Mouse (Mus musculus): ENCODE data around the gene Gm45785. TPM values are rescaled to one million over a fixed set of nuclear protein-coding genes. Genes with fewer than 3 reads are reported as not detected.

The Gm45785 gene
- polyA plus RNA-seq, 1 experiment, result 0.46 TPM

GRCm38 (mm10) chr7:140882469-140882803 lies 26.3 kb upstream of the Gm45785 start:
- Histone ChIP-seq H3K27ac (ENCODE audit: insufficient read depth, low read length) (no peak overlapping the region), H3K4me1 (ENCODE audit: control insufficient read depth, insufficient read depth, low read length) (peaks cover 2% of the 10 kb centered on the region; the same call in 1 of the 2 replicates), H3K4me3 (ENCODE audit: insufficient read depth, low read length) (peak overlapping the region; percentile 68)
- TF ChIP-seq CTCF (IDR thresholded peaks at IDR 0.05; ENCODE audit: extremely low read depth, insufficient read depth, low read length) (no peak), POLR2A (IDR thresholded peaks at IDR 0.05; ENCODE audit: extremely low read depth, insufficient read depth, low read length) (no peak)

GRCm38 (mm10) chr7:140881696-140882468 lies 25.8 kb upstream of the Gm45785 start, which contains the start of the genes Psmd13 and Sirt3:
TSS of gene Psmd13 (plus strand) at chr7:140881968.
TSS of gene Sirt3 (minus strand) at chr7:140882309.
- peak within 1 kb of the TSS; percentile 68 for H3K4me3 ChIP-seq (ENCODE audit: insufficient read depth, low read length)
- peaks cover 2% of the 10 kb centered on the region; the same call in 1 of the 2 replicates for H3K4me1 ChIP-seq (ENCODE audit: control insufficient read depth, insufficient read depth, low read length)
- TF ChIP-seq CTCF (IDR thresholded peaks at IDR 0.05; ENCODE audit: extremely low read depth, insufficient read depth, low read length) (no peak), POLR2A (IDR thresholded peaks at IDR 0.05; ENCODE audit: extremely low read depth, insufficient read depth, low read length) (peak; percentile 76)
- peak within 1 kb of the TSS; percentile 13; the same call in 1 of the 2 replicates for H3K27ac ChIP-seq (ENCODE audit: insufficient read depth, low read length)

GRCm38 (mm10) chr7:140880865-140881515 lies 24.9 kb upstream of the Gm45785 start:
- TF ChIP-seq POLR2A (IDR thresholded peaks at IDR 0.05; ENCODE audit: extremely low read depth, insufficient read depth, low read length), result no peak
- no peak for TF ChIP-seq CTCF (IDR thresholded peaks at IDR 0.05; ENCODE audit: extremely low read depth, insufficient read depth, low read length)
- peak overlapping the region; percentile 68 for H3K4me3 ChIP-seq (ENCODE audit: insufficient read depth, low read length)
- peaks cover 2% of the 10 kb centered on the region; the same call in 1 of the 2 replicates for H3K4me1 ChIP-seq (ENCODE audit: control insufficient read depth, insufficient read depth, low read length)
- H3K27ac ChIP-seq (ENCODE audit: insufficient read depth, low read length), result no peak overlapping the region

- no peak overlapping the region for H3K27ac ChIP-seq (ENCODE audit: insufficient read depth, low read length)
- no peak for TF ChIP-seq POLR2A (IDR thresholded peaks at IDR 0.05; ENCODE audit: extremely low read depth, insufficient read depth, low read length)
- no peak for TF ChIP-seq CTCF (IDR thresholded peaks at IDR 0.05; ENCODE audit: extremely low read depth, insufficient read depth, low read length)
- H3K4me3 ChIP-seq (ENCODE audit: insufficient read depth, low read length), result no peak overlapping the region; the same call in 1 of the 2 replicates
- peaks cover 2% of the 10 kb centered on the region; the same call in 1 of the 2 replicates for H3K4me1 ChIP-seq (ENCODE audit: control insufficient read depth, insufficient read depth, low read length)
Measured at GRCm38 (mm10) chr7:140880419-140880818, 24.3 kb upstream of the Gm45785 start.

GRCm38 (mm10) chr7:140879355-140879754 lies 23.2 kb upstream of the Gm45785 start:
- TF ChIP-seq CTCF (IDR thresholded peaks at IDR 0.05; ENCODE audit: extremely low read depth, insufficient read depth, low read length) (no peak), POLR2A (IDR thresholded peaks at IDR 0.05; ENCODE audit: extremely low read depth, insufficient read depth, low read length) (no peak)
- H3K4me3 ChIP-seq (ENCODE audit: insufficient read depth, low read length), result no peak overlapping the region
- H3K27ac ChIP-seq (ENCODE audit: insufficient read depth, low read length), result no peak overlapping the region
- H3K4me1 ChIP-seq (ENCODE audit: control insufficient read depth, insufficient read depth, low read length), result peaks cover 2% of the 10 kb centered on the region; the same call in 1 of the 2 replicates

- Histone ChIP-seq H3K4me1 (ENCODE audit: control insufficient read depth, insufficient read depth, low read length) (no peaks in the 10 kb centered on the region), H3K4me3 (ENCODE audit: insufficient read depth, low read length) (no peak overlapping the region), H3K27ac (ENCODE audit: insufficient read depth, low read length) (no peak overlapping the region)
- no peak for TF ChIP-seq CTCF (IDR thresholded peaks at IDR 0.05; ENCODE audit: extremely low read depth, insufficient read depth, low read length)
- no peak for TF ChIP-seq POLR2A (IDR thresholded peaks at IDR 0.05; ENCODE audit: extremely low read depth, insufficient read depth, low read length)
Measured at GRCm38 (mm10) chr7:140877364-140877763, 21.2 kb upstream of the Gm45785 start.

- TF ChIP-seq POLR2A (IDR thresholded peaks at IDR 0.05; ENCODE audit: extremely low read depth, insufficient read depth, low read length) (no peak), CTCF (IDR thresholded peaks at IDR 0.05; ENCODE audit: extremely low read depth, insufficient read depth, low read length) (no peak)
- no peak overlapping the region for H3K27ac ChIP-seq (ENCODE audit: insufficient read depth, low read length)
- no peaks in the 10 kb centered on the region for H3K4me1 ChIP-seq (ENCODE audit: control insufficient read depth, insufficient read depth, low read length)
- no peak overlapping the region for H3K4me3 ChIP-seq (ENCODE audit: insufficient read depth, low read length)
Measured at GRCm38 (mm10) chr7:140874224-140874623, 18.1 kb upstream of the Gm45785 start.

GRCm38 (mm10) chr7:140864761-140865160 lies 8.6 kb upstream of the Gm45785 start:
- Histone ChIP-seq H3K4me1 (ENCODE audit: control insufficient read depth, insufficient read depth, low read length) (no peaks in the 10 kb centered on the region), H3K27ac (ENCODE audit: insufficient read depth, low read length) (no peak overlapping the region), H3K4me3 (ENCODE audit: insufficient read depth, low read length) (no peak overlapping the region)
- TF ChIP-seq POLR2A (IDR thresholded peaks at IDR 0.05; ENCODE audit: extremely low read depth, insufficient read depth, low read length), result peak; percentile 41; the same call in 1 of the 2 replicates
- TF ChIP-seq CTCF (IDR thresholded peaks at IDR 0.05; ENCODE audit: extremely low read depth, insufficient read depth, low read length), result no peak

- Histone ChIP-seq H3K4me3 (ENCODE audit: insufficient read depth, low read length) (no peak overlapping the region), H3K27ac (ENCODE audit: insufficient read depth, low read length) (no peak overlapping the region), H3K4me1 (ENCODE audit: control insufficient read depth, insufficient read depth, low read length) (peaks cover 4% of the 10 kb centered on the region)
- TF ChIP-seq POLR2A (IDR thresholded peaks at IDR 0.05; ENCODE audit: extremely low read depth, insufficient read depth, low read length) (no peak), CTCF (IDR thresholded peaks at IDR 0.05; ENCODE audit: extremely low read depth, insufficient read depth, low read length) (no peak)
Measured at GRCm38 (mm10) chr7:140860728-140861127, 4.6 kb upstream of the Gm45785 start.

Data from cortical plate, adult 2 months (tissue).